Mouse (Mus musculus) limb, embryonic 15.5 days (tissue): ENCODE results near the gene Tenm1. TPM values are rescaled to one million over a fixed set of nuclear protein-coding genes. Genes with fewer than 3 reads are reported as not detected.

Experiments
- ATAC-seq: fragments of 200-750 bp; cut with Nextera tagmentation; 2 replicates; pipeline ENCODE4 v1.8.0; 2017; ENCODE audit warnings: low read depth, moderate TSS enrichment; ENCODE audit not compliant: insufficient number of reproducible peaks, low FRiP score, low TSS enrichment
- H3K27ac ChIP-seq: fragments of 300-500 bp; sonication (generic); 2 replicates; pipeline ENCODE4 v1.5.1; 2015; ENCODE audit warnings: moderate library complexity, mild to moderate bottlenecking, inconsistent platforms
- H3K27me3 ChIP-seq: fragments of 300-500 bp; sonication (generic); 2 replicates; pipeline ENCODE4 v1.6.1; 2015; ENCODE audit warnings: inconsistent platforms
- H3K36me3 ChIP-seq: fragments of 300-500 bp; sonication (generic); 2 replicates; pipeline ENCODE4 v1.6.1; 2015; ENCODE audit warnings: inconsistent platforms
- H3K4me1 ChIP-seq: fragments of 300-500 bp; sonication (generic); 2 replicates; pipeline ENCODE4 v1.6.1; 2015; ENCODE audit warnings: inconsistent platforms
- H3K4me2 ChIP-seq: fragments of 300-500 bp; sonication (generic); 2 replicates; pipeline ENCODE4 v1.6.1; 2015; ENCODE audit warnings: mild to moderate bottlenecking, inconsistent platforms
- H3K4me3 ChIP-seq: fragments of 300-500 bp; sonication (generic); 2 replicates; pipeline ENCODE4 v1.5.1; 2015; ENCODE audit warnings: mild to moderate bottlenecking, inconsistent platforms
- H3K9ac ChIP-seq: fragments of 300-500 bp; sonication (generic); 2 replicates; pipeline ENCODE4 v1.6.1; 2015; ENCODE audit warnings: inconsistent platforms
- H3K9me3 ChIP-seq: fragments of 300-500 bp; sonication (generic); 2 replicates; pipeline ENCODE4 v1.6.1; 2016; ENCODE audit warnings: inconsistent platforms
- WGBS: fragments of 180-500 bp; shearing (Covaris S2); methylation state at CpG from one replicate; pipeline ENCODE4 v1.1.7; 2015; 5-methylcytosine and 5-hydroxymethylcytosine counted together
- polyA plus RNA-seq: library from polyadenylated mRNA; unstranded; fragments of >200 nt; fragmentation: Nextera tagmentation; extraction: Ambion mirVana; gene quantifications from 2 replicates; pipeline ENCODE4 v1.2.1, GENCODE M21; 2015

Gene Tenm1
- polyA plus RNA-seq, 1 experiment from 2014 or later: 6.1 TPM

GRCm38 (mm10) chrX:43235844-43236243 lies 193.1 kb downstream of the Tenm1 start:
- WGBS: 76% methylated on average over 4 of the region's 4 CpGs
- no peak overlapping the region for H3K4me3 ChIP-seq
- no peaks in the 10 kb centered on the region for H3K9me3 ChIP-seq
- no peaks in the 10 kb centered on the region for H3K4me1 ChIP-seq
- H3K27ac ChIP-seq: no peak overlapping the region
- no peak overlapping the region for H3K4me2 ChIP-seq
- no peak for ATAC-seq
- no peak overlapping the region for H3K9ac ChIP-seq
- H3K27me3 ChIP-seq: no peaks in the 10 kb centered on the region
- H3K36me3 ChIP-seq: no peaks in the 10 kb centered on the region

DNA sequence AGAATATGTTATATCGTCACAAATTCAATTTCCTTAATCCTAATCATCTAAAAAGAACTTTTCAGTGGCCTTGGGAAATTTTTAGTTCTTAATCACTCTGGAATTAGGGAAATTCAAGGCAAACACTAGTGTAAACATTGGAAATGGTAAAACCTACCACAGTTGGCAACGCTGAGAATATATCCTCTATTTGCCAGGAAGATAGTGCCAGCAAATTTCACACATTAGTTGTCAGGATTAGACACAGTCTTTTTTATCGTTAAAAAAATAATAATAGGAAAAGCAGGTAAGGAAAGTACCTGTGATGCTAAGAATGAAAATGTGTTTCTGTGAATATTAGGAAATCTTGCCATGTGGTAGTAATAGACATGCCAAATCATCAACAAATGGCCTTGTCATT lies 223.9 kb downstream of the Tenm1 start:
- H3K9me3 ChIP-seq: no peaks in the 10 kb centered on the region
- no peaks in the 10 kb centered on the region for H3K4me1 ChIP-seq
- WGBS: 82% methylated on average over 3 of the region's 3 CpGs
- no peaks in the 10 kb centered on the region for H3K36me3 ChIP-seq
- H3K4me3 ChIP-seq: no peak overlapping the region
- ATAC-seq: no peak
- no peak overlapping the region for H3K9ac ChIP-seq
- H3K4me2 ChIP-seq: no peak overlapping the region
- no peaks in the 10 kb centered on the region for H3K27me3 ChIP-seq
- H3K27ac ChIP-seq: no peak overlapping the region

- Histone ChIP-seq H3K4me1 (no peaks in the 10 kb centered on the region), H3K9me3 (no peaks in the 10 kb centered on the region), H3K9ac (no peak overlapping the region), H3K4me2 (no peak overlapping the region), H3K4me3 (no peak overlapping the region), H3K27me3 (no peaks in the 10 kb centered on the region), H3K36me3 (no peaks in the 10 kb centered on the region), H3K27ac (no peak overlapping the region)
- 59% methylated on average over 5 of the region's 5 CpGs for WGBS
- ATAC-seq: no peak
Observed at GRCm38 (mm10) chrX:43202249-43202783, 226.6 kb downstream of the Tenm1 start.

DNA sequence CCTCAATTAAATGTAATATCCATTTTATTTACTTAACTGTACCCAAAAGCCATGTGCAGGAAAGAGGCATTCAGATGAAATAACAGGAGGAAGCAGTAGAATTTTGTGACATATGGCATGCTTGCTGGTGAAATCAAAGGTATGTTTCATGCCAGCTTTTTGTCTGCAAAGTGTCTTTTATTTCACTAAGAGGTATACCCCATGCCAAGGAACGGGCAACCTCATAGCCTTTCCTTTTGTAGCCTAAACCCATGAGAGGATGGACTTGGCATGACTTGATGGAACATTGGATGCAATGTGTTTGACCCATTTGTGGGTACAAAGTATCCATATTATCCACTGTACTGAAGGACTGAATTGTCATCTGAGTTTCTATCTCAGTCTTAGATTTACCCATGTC lies 246.0 kb downstream of the Tenm1 start:
- 72% methylated on average over 1 of the region's 1 CpGs for WGBS
- H3K27me3 ChIP-seq: no peaks in the 10 kb centered on the region
- ATAC-seq: no peak
- H3K4me2 ChIP-seq: no peak overlapping the region
- H3K27ac ChIP-seq: no peak overlapping the region
- H3K4me1 ChIP-seq: no peaks in the 10 kb centered on the region
- no peak overlapping the region for H3K9ac ChIP-seq
- no peaks in the 10 kb centered on the region for H3K36me3 ChIP-seq
- H3K9me3 ChIP-seq: no peaks in the 10 kb centered on the region
- no peak overlapping the region for H3K4me3 ChIP-seq

GRCm38 (mm10) chrX:43151561-43151960 lies 277.4 kb downstream of the Tenm1 start:
- Histone ChIP-seq H3K27me3 (no peaks in the 10 kb centered on the region), H3K9me3 (no peaks in the 10 kb centered on the region), H3K27ac (no peak overlapping the region), H3K4me1 (no peaks in the 10 kb centered on the region), H3K9ac (no peak overlapping the region), H3K4me2 (no peak overlapping the region), H3K4me3 (no peak overlapping the region), H3K36me3 (no peaks in the 10 kb centered on the region)
- no peak for ATAC-seq
- 83% methylated on average over 3 of the region's 3 CpGs for WGBS

- Histone ChIP-seq H3K27ac (no peak overlapping the region), H3K4me2 (no peak overlapping the region), H3K36me3 (no peaks in the 10 kb centered on the region), H3K4me3 (no peak overlapping the region), H3K4me1 (no peaks in the 10 kb centered on the region), H3K27me3 (no peaks in the 10 kb centered on the region), H3K9me3 (no peaks in the 10 kb centered on the region), H3K9ac (no peak overlapping the region)
- no peak for ATAC-seq
- WGBS: 55% methylated on average over 2 of the region's 2 CpGs
Observed at GRCm38 (mm10) chrX:43129696-43130095, 299.2 kb downstream of the Tenm1 start.

GRCm38 (mm10) chrX:43122491-43122890 lies 306.4 kb downstream of the Tenm1 start:
- WGBS: 63% methylated on average over 1 of the region's 1 CpGs
- Histone ChIP-seq H3K9me3 (no peaks in the 10 kb centered on the region), H3K4me1 (no peaks in the 10 kb centered on the region), H3K9ac (no peak overlapping the region), H3K27me3 (no peaks in the 10 kb centered on the region), H3K4me2 (no peak overlapping the region), H3K4me3 (no peak overlapping the region), H3K27ac (no peak overlapping the region), H3K36me3 (no peaks in the 10 kb centered on the region)
- no peak for ATAC-seq

GRCm38 (mm10) chrX:43122001-43122400 lies 306.9 kb downstream of the Tenm1 start:
- H3K4me1 ChIP-seq: no peaks in the 10 kb centered on the region
- 80% methylated on average over 1 of the region's 1 CpGs for WGBS
- H3K4me3 ChIP-seq: no peak overlapping the region
- H3K27me3 ChIP-seq: no peaks in the 10 kb centered on the region
- no peak overlapping the region for H3K27ac ChIP-seq
- ATAC-seq: no peak
- no peak overlapping the region for H3K4me2 ChIP-seq
- no peak overlapping the region for H3K9ac ChIP-seq
- H3K36me3 ChIP-seq: no peaks in the 10 kb centered on the region
- H3K9me3 ChIP-seq: no peaks in the 10 kb centered on the region

DNA sequence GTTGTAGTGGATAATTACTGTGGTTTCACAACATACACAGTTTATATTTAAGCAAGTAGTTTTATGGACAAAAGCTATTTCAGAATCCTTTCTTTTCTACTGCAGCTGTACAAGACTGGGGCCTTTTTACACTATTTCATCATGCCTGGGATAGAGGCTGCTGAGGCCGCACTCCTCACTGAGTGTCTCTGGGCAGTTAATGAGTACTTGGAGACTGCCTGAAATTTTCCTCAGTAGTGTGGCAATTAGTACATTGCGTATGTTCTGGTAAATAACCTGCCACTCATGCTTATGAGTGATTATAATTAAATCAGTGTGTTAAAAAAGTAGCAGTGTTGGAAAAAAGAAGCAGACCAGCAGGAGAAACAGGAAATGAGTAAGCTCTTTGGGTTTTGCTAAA lies 442.8 kb downstream of the Tenm1 start:
- no peak overlapping the region for H3K4me2 ChIP-seq
- no peak overlapping the region for H3K9ac ChIP-seq
- H3K27ac ChIP-seq: no peak overlapping the region
- no peaks in the 10 kb centered on the region for H3K36me3 ChIP-seq
- no peaks in the 10 kb centered on the region for H3K9me3 ChIP-seq
- H3K4me3 ChIP-seq: no peak overlapping the region
- H3K27me3 ChIP-seq: no peaks in the 10 kb centered on the region
- no peaks in the 10 kb centered on the region for H3K4me1 ChIP-seq
- WGBS: 50% methylated on average over 2 of the region's 2 CpGs
- ATAC-seq: no peak

- ATAC-seq: no peak
- WGBS: 5% methylated on average over 1 of the region's 1 CpGs
Observed at GRCm38 (mm10) chrX:42973562-42973961, 455.4 kb downstream of the Tenm1 start.

GRCm38 (mm10) chrX:42967611-42968010 lies 461.3 kb downstream of the Tenm1 start:
- Histone ChIP-seq H3K4me2 (no peak overlapping the region), H3K27ac (no peak overlapping the region), H3K27me3 (no peaks in the 10 kb centered on the region), H3K9ac (no peak overlapping the region), H3K36me3 (no peaks in the 10 kb centered on the region), H3K9me3 (no peaks in the 10 kb centered on the region), H3K4me3 (no peak overlapping the region), H3K4me1 (no peaks in the 10 kb centered on the region)
- no peak for ATAC-seq
- WGBS: 53% methylated on average over 5 of the region's 5 CpGs

More at GRCm38 (mm10) chrX:42973562-42973961, 455.4 kb downstream of the Tenm1 start:
- H3K9ac ChIP-seq: no peak overlapping the region
- H3K36me3 ChIP-seq: no peaks in the 10 kb centered on the region
- no peaks in the 10 kb centered on the region for H3K9me3 ChIP-seq
- H3K27me3 ChIP-seq: no peaks in the 10 kb centered on the region
- H3K4me3 ChIP-seq: no peak overlapping the region
- no peaks in the 10 kb centered on the region for H3K4me1 ChIP-seq
- no peak overlapping the region for H3K4me2 ChIP-seq
- H3K27ac ChIP-seq: no peak overlapping the region

DNA sequence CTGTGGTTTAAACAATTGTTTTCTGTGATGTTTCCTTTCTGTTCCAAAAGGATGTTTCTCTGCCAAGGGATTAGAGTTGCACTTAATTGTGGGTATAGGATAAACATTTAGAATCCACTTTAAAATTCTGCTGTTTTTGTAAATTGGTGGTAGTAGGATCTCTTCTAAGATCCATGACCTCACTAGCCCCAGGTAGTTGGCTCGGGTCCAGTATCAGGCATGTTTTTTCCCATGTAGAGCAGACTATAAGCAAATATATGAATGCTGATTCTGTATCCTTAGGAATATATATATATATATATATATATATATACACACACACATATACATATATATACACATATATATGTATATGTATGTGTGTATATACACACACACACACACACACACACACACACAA lies 567.2 kb downstream of the Tenm1 start:
- Histone ChIP-seq H3K9ac (no peak overlapping the region), H3K9me3 (no peaks in the 10 kb centered on the region), H3K27me3 (no peaks in the 10 kb centered on the region), H3K4me1 (no peaks in the 10 kb centered on the region), H3K27ac (no peak overlapping the region), H3K4me3 (no peak overlapping the region), H3K36me3 (no peaks in the 10 kb centered on the region), H3K4me2 (no peak overlapping the region)
- WGBS: 81% methylated on average over 1 of the region's 1 CpGs
- no peak for ATAC-seq

- H3K27ac ChIP-seq: no peak overlapping the region
Observed at GRCm38 (mm10) chrX:42781566-42781965, 647.4 kb downstream of the Tenm1 start.

More at GRCm38 (mm10) chrX:42781566-42781965, 647.4 kb downstream of the Tenm1 start:
- Histone ChIP-seq H3K27me3 (no peaks in the 10 kb centered on the region), H3K36me3 (no peaks in the 10 kb centered on the region), H3K9ac (no peak overlapping the region), H3K4me1 (no peaks in the 10 kb centered on the region), H3K9me3 (no peaks in the 10 kb centered on the region), H3K4me3 (no peak overlapping the region), H3K4me2 (no peak overlapping the region)
- WGBS: 42% methylated on average over 4 of the region's 4 CpGs
- ATAC-seq: no peak
